Mouse (Mus musculus) adrenal gland, postnatal 25 days (tissue): ENCODE measurements at regions not wholly inside any gene's neighbourhood (a gene's known extent, or its start where the extent isn't known, plus 50 kb on each side); places are given as distances from the start of the nearest gene placed in this dataset.

Experiments
- DNase-seq: peaks from one replicate; pipeline ENCODE4 v3.0.0; 2021; ENCODE audit warnings: mixed read lengths
- microRNA-seq, 2 experiments: library from miRNA; unstranded; fragments of <30 nt; microRNA quantifications; one replicate each; pipeline ENCODE4 v1.2.0; 2021

- DNase-seq: peak; percentile 3
Measured at GRCm38 (mm10) chr8:96680416-96681027, 792.2 kb upstream of the Got2 start.

DNA sequence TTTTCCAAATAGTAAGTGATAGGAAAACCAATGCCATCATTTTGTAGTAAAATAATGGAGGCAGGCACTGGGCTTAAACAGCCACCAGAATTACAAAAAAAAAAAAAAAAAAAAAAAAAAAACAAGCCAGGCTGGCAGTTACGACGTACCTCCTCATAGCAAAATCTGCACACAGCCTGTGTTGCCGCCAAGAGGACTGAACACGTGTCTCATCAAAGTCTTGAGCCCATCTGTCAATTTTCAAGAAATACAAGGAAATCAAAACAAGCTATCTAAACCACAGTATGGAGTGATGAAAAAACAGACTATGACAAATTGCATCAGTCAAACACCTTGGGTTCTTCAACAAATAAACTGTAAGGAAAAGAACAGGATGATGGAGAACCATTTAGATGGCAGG lies 791.2 kb upstream of the Got2 start:
- DNase-seq: no peak

DNA sequence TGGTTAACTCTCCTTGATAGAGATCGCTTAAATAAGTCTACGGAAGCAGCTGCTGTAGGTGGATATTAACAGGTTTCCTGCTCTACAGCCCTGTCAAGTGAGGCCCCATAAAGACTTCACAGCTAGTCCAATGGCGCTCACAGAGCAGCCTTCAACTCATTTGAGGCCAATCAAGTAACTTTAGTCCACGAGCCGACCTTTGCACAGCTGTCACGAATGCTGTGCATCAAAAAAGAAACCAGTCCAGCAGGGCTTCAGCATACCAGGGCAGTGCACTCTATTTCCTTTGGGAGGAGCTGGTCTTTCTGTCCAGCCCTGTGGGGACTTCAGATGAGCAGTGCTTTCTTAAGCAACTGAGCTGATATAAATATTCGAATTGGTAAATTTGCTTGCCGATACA lies 786.4 kb upstream of the Got2 start:
- no peak for DNase-seq

DNA sequence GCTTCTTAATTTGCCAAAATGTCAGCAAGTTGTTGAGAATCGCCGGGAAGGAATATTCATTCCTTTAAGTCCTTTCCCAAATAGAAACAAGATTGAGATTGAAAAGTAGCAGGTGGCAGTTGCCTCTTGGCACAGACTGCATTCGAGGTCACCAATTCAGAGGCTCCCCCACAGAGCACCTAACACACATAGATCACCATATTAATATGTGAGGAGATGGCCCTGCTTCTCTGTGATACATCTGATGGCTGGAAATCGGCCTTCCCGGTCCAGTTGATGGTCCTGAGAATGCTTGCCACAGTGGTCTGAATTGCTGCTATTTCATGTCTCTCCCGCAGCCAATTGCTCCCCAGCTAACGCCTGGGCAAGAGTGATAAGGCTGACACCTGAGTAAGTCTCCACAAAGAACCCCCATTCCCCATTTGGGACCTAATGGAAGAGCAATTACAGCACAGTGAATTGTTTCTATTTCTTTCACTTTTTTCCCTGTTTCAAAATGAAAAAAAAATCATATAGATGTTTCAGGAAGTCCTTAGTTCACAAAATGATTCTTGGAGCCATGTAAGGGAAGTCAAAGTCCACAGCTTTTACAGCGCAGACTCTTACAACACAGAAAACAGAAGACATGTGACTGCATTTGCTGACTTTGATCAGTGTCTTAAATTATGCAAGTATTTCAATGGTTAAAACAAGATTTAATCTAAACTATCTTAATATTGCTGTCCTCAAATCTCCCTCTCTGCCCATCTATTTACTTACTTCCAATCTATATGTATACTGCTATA lies 768.3 kb upstream of the Got2 start:
- DNase-seq: no peak

GRCm38 (mm10) chr8:96647743-96648142 lies 759.4 kb upstream of the Got2 start:
- no peak for DNase-seq

Small RNA genes lying in the stretch of these regions (microRNA-seq; reads per million reads assigned to microRNA genes)
- 0 reads per million in 2 experiments for gene Gm24132
